Mouse (Mus musculus) ES-Bruce4 (cell line): ENCODE results near the gene Ttf2.

Experiments
- CTCF ChIP-seq: IDR thresholded peaks from one replicate; pipeline ENCODE4 v1.8.1; 2011; ENCODE audit warnings: low read depth, low read length
- EP300 ChIP-seq: IDR thresholded peaks from 2 replicates; pipeline ENCODE4 v1.6.1; 2011; ENCODE audit warnings: low read depth, low read length; ENCODE audit not compliant: insufficient read depth
- POLR2A ChIP-seq: IDR thresholded peaks from one replicate; pipeline ENCODE4 v1.8.1; 2011; ENCODE audit warnings: low read length; ENCODE audit not compliant: insufficient read depth

DNA sequence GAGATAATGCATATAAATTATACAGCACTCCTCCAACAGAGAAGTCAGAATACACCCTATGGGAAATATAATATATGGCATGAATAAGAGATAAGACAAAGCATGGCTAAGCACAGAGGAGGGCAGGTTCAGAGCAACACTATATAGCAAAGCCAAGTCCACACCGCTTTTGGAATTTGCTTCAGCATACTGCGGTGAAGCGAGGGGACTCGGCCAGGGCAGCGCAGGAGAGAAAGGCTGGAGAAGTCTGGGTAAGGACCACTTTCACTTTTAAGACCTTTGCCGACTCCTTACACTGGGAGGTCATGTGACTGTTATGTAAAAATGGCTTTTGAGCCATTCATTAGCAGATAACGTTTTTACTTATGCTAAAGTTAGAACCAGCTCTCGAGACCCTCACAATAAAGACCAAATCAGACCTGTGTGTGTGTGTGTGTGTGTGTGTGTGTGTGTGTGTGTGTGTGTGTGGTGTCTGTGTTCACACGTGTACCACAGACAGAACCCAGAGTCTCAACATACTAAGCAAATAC lies 48.8 kb downstream of the Ttf2 start:
- TF ChIP-seq CTCF (no peak), POLR2A (no peak), EP300 (no peak)
